Mouse (Mus musculus) liver, postnatal 0 days (tissue): Measurements from ENCODE around the gene Hibadh.

Experiments used
- CTCF ChIP-seq: sonication (generic); IDR thresholded peaks from 2 replicates; pipeline ENCODE4 v1.5.1; 2016; ENCODE audit warnings: antibody characterized with exemption, low read depth
- EP300 ChIP-seq: IDR thresholded peaks from 2 replicates; pipeline ENCODE4 v1.6.1; 2016; ENCODE audit warnings: antibody characterized with exemption, low read depth, mild to moderate bottlenecking

- TF ChIP-seq CTCF (no peak), EP300 (no peak)
Measured at GRCm38 (mm10) chr6:52517272-52517671, 122.9 kb downstream of the Hibadh start.
